Mouse (Mus musculus) embryonic fibroblast, embryonic 13.5 days (primary cell): ENCODE results near the gene Abcd4. TPM values are rescaled to one million over a fixed set of nuclear protein-coding genes. Genes with fewer than 3 reads are reported as not detected.

ENCODE experiments used
- H3K27ac ChIP-seq: 2 replicates; pipeline ENCODE4 v1.5.1; 2012; ENCODE audit warnings: low read length, control low read depth, inconsistent platforms; ENCODE audit not compliant: insufficient read depth
- H3K4me1 ChIP-seq: 2 replicates; pipeline ENCODE4 v1.6.1; 2011; ENCODE audit warnings: low read length; ENCODE audit not compliant: control insufficient read depth, insufficient read depth
- H3K4me3 ChIP-seq: 2 replicates; pipeline ENCODE4 v1.5.1; 2011; ENCODE audit warnings: mild to moderate bottlenecking, control low read depth, low read length; ENCODE audit not compliant: insufficient read depth
- CTCF ChIP-seq: IDR thresholded peaks from 2 replicates; pipeline ENCODE4 v1.5.1; 2011; ENCODE audit warnings: mild to moderate bottlenecking, control low read depth, low read length, moderate library complexity, borderline replicate concordance; ENCODE audit not compliant: insufficient read depth
- POLR2A ChIP-seq: IDR thresholded peaks from 2 replicates; pipeline ENCODE4 v1.6.1; 2011; ENCODE audit warnings: low read depth, mild to moderate bottlenecking, control low read depth, low read length, moderate library complexity
- polyA plus RNA-seq: library from polyadenylated mRNA; stranded (reverse); fragments of >200 nt; gene quantifications from 2 replicates; pipeline ENCODE4 v1.2.4, GENCODE M21; 2011; ENCODE audit warnings: low read depth; ENCODE audit not compliant: missing spikeins, insufficient read length

Gene Abcd4
- polyA plus RNA-seq, 1 experiment = 14.7 TPM

DNA sequence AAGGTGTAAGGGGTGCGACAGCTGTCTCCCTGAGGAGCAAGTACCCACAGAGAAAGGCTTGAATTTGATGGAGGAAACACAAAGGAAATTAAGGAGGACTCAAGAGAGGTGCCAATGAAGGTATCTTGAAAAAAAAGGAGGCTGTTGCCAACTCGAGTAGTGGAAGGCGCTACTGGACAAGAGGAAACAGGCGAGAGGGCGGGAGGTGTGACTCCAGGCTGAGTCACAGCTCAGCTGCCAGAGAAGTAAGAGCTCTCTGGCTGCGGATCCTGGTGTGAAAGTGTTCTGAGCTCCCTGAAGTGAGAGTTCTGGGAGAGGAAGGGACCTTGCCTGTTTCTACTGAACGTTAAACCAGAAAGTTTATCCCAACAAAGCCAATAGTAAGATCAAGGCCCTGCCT lies 2.7 kb downstream of the Abcd4 start:
- Histone ChIP-seq H3K4me3 (no peak overlapping the region), H3K4me1 (no peaks in the 10 kb centered on the region; the same call in 1 of the 2 replicates), H3K27ac (peak overlapping the region; percentile 61)
- no peak for TF ChIP-seq CTCF
- no peak for TF ChIP-seq POLR2A

DNA sequence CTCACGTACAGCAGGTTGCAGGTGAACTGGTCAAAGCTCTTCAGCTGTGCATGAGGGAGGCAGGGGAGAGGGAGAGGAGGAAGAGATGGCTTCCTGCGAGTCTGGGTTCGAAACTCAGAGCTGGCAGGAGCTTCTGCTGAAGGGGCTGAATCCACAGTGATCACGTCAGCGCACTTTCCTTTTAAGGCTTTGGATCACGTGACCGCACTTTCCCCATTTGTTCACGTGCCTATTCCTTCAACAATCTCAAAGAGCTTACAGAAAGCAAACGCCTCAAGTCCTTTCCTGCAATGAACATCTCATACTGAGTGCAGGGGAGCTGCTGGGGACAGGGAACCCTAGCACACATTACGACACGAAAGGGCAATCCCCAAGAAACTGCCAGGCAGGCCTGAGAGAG lies 3.2 kb downstream of the Abcd4 start:
- TF ChIP-seq POLR2A = no peak
- no peak for TF ChIP-seq CTCF
- Histone ChIP-seq H3K4me3 (no peak overlapping the region), H3K27ac (no peak overlapping the region), H3K4me1 (no peaks in the 10 kb centered on the region; the same call in 1 of the 2 replicates)

GRCm38 (mm10) chr12:84612518-84612917 lies 4.7 kb downstream of the Abcd4 start:
- no peak overlapping the region for H3K27ac ChIP-seq
- H3K4me1 ChIP-seq = no peaks in the 10 kb centered on the region; the same call in 1 of the 2 replicates
- H3K4me3 ChIP-seq = no peak overlapping the region
- TF ChIP-seq CTCF = no peak
- TF ChIP-seq POLR2A = no peak

GRCm38 (mm10) chr12:84611718-84612117 lies 5.5 kb downstream of the Abcd4 start:
- Histone ChIP-seq H3K4me3 (no peak overlapping the region), H3K4me1 (no peaks in the 10 kb centered on the region; the same call in 1 of the 2 replicates), H3K27ac (no peak overlapping the region)
- no peak for TF ChIP-seq CTCF
- TF ChIP-seq POLR2A = no peak

DNA sequence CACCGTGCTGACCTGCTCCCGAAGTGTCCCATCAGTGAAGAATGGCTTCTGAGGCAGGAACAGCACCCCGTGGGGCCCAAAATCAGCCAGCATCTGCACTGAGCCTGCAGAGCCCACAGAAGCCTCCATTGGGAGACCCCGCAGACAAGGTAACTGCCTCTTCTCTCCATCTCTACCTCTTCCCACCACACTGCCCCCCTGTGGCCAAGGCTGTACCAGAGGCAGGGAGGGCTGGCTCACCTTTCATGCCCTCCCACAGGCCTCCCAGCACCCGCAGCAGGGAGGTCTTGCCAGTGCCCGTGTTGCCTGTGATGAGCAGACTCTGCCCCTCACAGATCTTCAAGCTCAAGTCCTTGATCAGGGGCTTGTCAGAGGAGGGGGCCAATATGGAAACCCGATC lies 11.4 kb downstream of the Abcd4 start:
- TF ChIP-seq CTCF = peak; percentile 47; the same call in 1 of the 2 replicates
- TF ChIP-seq POLR2A = no peak
- no peak overlapping the region for H3K27ac ChIP-seq
- H3K4me1 ChIP-seq = no peaks in the 10 kb centered on the region
- no peak overlapping the region for H3K4me3 ChIP-seq

DNA sequence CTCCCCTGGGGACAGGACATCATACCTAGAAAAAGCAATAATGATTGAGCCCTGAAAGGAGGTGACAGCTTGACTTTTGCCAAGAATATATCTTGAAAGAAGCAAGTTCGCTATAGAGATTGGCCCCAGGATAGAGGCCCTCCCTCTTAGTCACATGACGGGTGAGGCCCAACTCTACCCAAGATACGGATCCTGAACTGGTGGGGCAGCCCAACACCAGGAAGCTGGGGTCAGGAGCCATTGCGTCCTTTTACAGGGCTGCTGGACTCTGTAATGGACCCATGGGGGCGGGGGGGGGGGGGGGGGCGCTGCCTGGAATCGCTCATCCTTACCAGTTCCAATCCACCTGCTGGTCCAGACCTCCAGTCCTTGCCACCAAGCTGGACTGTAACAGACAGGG lies 13.2 kb downstream of the Abcd4 start:
- Histone ChIP-seq H3K27ac (no peak overlapping the region), H3K4me1 (no peaks in the 10 kb centered on the region), H3K4me3 (no peak overlapping the region)
- TF ChIP-seq CTCF (no peak), POLR2A (no peak)

- no peak for TF ChIP-seq CTCF
- Histone ChIP-seq H3K4me3 (no peak overlapping the region), H3K4me1 (no peaks in the 10 kb centered on the region), H3K27ac (no peak overlapping the region)
Measured at GRCm38 (mm10) chr12:84598324-84598723, 18.9 kb downstream of the Abcd4 start.

- peak overlapping the region; percentile 44 for H3K4me3 ChIP-seq
- no peaks in the 10 kb centered on the region for H3K4me1 ChIP-seq
- H3K27ac ChIP-seq = no peak overlapping the region
- no peak for TF ChIP-seq POLR2A
- peak; percentile 100 for TF ChIP-seq CTCF
Measured at GRCm38 (mm10) chr12:84589825-84590761, 27.1 kb downstream of the Abcd4 start.

- Histone ChIP-seq H3K4me3 (no peak overlapping the region), H3K4me1 (no peaks in the 10 kb centered on the region), H3K27ac (no peak overlapping the region)
- TF ChIP-seq POLR2A (no peak), CTCF (no peak)
Measured at GRCm38 (mm10) chr12:84581285-84581684, 35.9 kb downstream of the Abcd4 start.

GRCm38 (mm10) chr12:84578440-84578770 lies 38.8 kb downstream of the Abcd4 start:
- H3K4me1 ChIP-seq = no peaks in the 10 kb centered on the region
- TF ChIP-seq POLR2A = no peak
- TF ChIP-seq CTCF = no peak
- H3K27ac ChIP-seq = no peak overlapping the region
- H3K4me3 ChIP-seq = no peak overlapping the region

DNA sequence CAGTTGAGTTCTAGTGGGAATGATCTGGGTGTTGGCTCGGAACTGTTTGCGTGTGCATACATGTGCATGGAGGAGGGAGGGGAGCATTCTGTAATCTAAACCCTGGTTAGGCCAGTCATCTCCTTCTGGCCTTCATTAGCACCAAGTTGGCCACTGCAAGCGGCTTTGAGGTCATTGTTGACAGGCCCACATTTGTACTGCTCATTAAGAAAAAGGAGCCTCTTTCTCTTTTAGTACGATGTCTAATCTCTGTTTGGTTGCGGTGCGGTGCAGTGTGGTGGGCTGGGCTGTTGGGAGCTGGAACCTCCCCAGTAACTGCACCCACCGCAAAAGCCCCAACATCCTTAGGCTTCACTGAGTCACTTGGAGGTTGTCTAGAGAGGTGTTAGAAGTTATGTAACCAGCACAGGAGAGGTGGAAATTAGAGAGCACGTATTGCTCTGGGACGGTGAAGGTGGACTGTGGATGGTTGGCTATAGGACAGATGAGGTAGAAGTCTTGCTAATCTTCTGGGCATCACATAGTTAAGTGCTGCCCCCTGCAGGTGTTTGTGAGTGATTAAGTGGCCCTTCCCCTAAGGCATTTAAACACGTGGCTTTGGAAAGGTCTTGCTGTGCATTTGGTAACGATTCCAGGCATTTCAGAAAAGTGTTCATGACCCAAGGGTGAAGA lies 39.3 kb downstream of the Abcd4 start:
- TF ChIP-seq POLR2A = no peak
- Histone ChIP-seq H3K4me1 (no peaks in the 10 kb centered on the region), H3K4me3 (no peak overlapping the region), H3K27ac (no peak overlapping the region)
